Mouse (Mus musculus) cerebellum, adult 18-20 months (tissue): ENCODE data around the gene Entpd3.
"Not testable (repeated sequence)": the region's sequence is repeated elsewhere in the genome, so short reads cannot be mapped to it uniquely, and the experiment has no call there.

Experiments
- DNase-seq, 2 experiments: peaks; one replicate each; pipeline ENCODE4 v3.0.0; 2021

Entpd3 gene

DNA sequence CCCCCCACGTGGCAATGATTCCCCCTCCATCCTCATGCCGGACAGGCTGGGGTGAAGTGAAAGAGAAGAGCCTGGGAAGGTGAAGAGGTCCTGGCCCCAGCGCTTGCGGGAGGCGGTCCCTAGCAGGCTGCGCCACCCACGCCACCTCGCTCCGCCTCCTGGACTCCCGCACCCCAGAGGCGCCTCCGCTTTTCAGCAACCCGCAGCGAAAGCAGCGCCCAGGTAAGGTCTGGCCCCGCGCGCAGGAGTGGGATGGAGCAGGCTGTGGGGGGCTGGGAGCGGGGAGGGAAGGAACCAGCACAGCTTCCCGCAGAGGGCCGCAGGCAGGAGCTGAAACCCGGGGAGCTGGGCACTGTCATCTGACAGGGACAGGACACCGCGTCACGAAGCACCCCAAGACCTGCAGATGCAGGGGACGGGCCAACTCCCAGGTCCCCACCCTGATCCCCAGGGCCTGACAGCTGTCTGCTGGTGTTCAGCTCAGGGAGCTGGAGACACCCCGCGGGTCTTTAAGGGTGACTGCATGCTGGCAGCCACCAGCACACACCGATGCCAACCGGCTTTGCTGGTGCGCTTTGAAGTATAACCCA lies at the start of gene Entpd3:
Gene Entpd3, plus strand, starts transcription at position 157 of the 590 bp plus-strand sequence.
- peak; percentile 29 to 32 for DNase-seq

DNA sequence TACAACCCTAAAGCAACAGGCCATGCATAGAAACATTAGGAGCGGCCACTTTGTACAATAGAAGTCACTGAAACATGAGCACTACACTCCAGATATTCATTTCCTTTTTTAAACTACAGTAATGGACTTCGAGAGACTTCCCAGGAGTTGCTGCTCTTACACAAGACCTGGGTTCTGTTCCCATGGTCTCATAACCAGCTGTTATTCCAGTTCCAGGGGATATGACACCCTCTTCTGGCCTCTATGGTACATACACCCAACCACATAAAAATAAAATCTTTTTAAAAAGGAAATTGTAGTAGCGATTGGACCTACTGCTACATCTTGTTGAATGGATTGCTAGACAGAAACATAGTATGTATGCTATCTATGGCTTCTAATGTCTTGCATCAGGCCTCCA lies 48.1 kb upstream of the Entpd3 start:
- no peak for DNase-seq

DNA sequence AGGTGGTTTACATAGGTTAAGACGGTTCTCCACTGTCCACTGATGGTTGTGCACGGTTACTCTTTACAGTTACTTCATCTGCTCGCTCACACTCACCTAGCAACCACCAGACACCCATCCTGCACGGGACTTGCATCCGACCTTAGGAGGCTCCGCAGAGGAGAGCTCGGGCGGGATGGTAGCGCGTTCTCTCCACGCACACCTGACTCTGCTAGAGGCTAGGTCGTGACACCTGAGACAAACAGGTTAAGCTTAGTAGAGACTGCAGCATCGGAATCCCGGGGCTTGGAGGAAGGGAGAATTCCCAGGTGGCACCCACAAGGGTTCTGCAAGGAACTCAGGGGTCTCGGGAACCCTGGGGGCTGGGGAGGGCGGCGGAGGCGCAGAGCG lies 47.6 kb upstream of the Entpd3 start, which contains the start of gene Eif1b:
Gene Eif1b, plus strand, starts transcription at position 223 of the 390 bp plus-strand sequence.
- DNase-seq, result no peak

DNA sequence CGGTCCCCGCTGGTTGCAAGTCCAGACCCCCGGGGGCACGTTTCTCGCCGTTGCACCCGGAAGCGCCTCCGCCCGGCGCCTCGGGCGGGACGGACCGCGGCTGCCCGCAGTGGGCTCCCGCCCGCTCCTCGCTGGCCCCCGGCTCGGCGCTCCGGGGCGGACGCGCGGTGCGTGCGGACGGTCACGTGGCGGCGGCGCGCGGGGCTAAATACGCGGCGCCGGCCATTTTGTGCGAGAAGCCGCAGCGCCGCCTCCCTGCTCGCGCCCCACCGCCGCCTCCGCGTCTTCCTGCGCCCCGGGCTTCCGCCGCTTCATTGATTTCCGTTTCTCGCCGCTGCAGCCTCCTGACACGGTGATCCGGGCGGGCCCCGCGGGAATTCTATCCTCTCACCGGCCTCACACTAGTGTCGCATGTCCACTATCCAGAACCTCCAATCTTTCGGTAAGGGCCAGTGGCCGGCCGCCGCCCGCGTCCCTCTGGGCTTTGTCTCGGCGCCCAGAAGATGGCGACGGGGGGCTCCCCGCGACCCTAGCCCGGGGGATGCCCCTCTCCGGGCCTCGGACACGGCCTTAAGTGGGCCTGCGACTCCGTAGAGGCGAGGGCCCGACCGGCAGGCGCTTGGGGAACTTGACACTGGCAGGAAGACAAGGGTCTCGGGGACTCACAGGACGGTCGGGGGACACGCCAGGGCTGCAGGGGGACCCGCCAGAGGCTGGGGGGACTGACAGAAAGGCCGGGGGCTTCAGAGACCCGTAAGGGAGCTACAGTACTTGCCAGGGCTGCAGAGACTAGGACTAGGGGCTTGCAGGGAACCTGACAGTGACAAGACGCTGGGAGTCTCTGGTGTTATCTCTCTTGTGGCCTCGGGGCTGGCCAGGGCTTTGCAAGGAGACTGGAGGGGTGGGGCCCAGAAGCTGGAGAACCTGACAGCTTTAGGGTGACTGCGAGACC lies 46.9 kb upstream of the Entpd3 start:
- DNase-seq, result peak; percentile 79 to 93

DNA sequence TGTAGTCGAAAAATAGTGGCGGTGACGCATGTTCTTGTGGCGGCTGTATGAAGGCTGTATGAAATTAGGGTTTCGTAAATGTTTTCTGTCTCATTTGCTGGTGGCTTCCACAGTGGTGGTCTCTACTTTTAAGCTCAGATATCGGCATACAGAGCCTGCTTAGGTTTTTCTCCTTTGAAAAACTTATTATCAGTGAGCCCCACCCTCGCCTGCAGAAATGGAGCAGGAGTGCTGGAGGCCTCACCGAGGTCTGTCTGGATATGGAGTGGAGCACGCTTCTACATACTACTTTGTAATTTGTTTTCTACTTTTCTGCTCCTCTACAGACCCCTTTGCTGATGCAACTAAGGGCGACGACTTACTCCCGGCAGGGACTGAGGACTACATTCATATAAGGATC lies 45.8 kb upstream of the Entpd3 start:
- DNase-seq, result no peak

DNA sequence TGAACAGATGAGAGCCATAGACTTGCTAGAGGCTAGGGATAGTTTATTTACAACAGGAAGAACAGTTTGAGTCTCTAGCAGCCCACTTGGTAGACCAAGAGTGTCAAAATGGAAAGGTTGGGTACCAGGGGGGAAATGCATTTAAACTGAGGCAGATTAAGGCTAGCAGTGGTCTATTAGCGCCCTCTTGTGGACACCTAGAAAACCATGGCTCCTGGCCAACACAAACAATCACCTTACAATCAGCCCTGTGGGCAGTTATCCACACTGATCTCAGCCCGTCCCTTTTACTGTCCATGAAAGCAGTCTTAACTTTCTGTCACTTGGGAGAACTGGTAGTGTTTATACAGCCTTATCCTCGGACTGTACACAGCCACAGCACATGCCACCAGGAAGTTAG lies 42.9 kb upstream of the Entpd3 start:
- DNase-seq, result peak; percentile 74 to 82

DNA sequence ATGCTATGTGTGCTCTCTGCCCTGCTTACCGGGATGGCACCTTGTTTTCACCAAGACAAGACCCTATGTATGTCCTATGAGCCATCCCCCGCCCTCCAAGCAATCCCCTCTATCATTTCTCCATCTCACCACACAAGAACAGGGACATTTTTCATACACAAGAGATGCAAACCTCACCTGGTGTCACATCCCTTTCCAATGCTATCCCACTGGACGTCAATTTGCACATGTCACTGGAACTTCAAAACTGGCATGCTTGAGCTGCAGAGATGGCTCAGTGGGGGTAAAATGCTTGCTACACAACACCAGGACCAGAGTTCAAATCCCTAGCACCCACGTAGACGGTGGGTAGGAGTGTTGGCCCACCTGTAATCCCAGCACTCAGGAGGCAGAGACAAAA lies 41.6 kb upstream of the Entpd3 start:
- DNase-seq, result no peak

DNA sequence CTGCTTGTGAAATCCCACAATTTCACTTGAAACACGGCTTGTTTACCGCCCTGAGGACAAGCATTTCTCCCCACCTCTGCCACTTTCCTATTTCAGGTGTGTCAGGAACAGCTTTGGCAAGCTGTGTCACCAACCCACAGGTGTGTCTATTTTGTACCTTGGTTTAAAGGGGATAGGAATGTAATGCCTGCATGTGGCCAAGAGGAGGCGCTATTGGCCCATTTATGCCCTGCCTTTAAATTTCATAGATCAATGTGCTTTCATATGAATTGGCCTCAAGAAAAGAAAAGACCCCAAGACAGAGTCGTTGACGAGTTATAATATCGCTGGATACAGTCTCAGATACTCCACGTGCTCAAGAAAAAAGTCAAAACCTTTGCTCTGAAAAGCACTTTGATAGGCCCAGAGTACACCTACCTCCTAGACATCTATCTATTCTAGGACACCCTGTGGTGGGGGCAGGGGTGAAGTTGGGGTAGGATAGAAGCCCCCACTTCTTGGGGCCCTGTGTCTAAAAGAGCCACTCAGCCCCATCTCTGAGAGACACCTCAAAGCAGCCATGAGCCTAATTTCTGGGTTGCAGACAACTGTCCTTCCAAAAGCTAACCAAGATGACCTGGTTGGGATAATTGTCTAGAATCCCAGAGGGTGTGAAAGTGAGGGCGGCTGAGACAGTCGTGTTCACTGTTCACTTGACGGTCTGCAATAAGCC lies 38.3 kb upstream of the Entpd3 start:
- DNase-seq, result no peak

DNA sequence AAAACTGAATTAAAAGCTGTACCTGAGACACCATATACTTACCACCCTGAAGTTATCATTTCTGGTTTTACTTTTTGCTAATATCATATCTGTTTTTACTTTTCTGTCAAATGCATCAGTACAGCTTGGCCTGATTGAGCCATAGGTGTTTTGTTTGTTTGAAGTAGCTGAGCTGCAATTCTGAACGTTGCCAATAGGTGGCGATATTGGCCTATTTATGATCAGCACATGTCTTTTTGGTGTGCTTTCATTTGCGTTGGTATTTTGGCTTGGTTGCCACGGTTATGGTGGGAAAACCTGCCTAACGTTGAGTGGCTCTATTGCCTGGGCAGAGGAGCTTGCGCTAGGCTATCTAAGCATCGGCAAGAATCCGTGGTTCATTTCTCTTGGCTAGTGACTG lies 37.6 kb upstream of the Entpd3 start:
- peak; percentile 65 to 82 for DNase-seq

DNA sequence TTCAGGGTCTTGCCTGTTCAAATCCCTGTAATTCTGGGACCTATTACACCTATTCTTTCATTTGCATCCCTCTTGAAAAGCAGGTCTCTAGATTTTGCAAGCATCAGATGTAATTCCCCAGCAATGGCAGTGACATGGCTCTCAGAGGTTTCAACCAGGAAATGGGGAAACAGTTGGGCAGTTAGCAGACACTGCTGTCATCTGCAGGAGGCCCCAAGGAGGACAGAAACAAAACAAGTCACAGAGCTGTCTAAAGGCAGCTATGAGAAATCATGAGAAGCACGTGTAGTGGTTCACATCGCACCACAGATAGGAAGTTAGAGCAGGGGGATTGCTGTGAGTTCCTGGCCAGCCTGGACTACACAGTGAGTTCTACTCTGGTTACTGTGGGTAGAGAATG lies 35.2 kb upstream of the Entpd3 start:
- no peak for DNase-seq

DNA sequence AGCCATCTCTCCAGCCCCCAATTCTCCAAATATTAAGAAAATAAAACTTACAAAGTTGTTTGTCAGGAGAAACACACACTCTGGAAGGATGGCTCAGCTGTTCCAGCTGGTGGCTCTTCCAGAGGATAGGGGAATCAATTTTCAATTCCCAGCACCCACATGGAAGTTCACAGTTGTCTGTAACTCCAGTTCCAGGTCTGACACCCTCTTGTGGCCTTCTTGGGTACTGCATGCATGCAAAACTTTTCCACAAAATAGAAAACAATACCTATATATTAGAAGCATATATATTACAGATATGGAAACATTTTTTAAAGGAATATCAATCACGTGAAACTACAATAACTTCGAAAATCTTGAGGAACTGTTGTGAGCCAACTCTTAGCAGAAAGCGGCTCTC lies 27.8 kb upstream of the Entpd3 start:
- DNase-seq, result no peak

DNA sequence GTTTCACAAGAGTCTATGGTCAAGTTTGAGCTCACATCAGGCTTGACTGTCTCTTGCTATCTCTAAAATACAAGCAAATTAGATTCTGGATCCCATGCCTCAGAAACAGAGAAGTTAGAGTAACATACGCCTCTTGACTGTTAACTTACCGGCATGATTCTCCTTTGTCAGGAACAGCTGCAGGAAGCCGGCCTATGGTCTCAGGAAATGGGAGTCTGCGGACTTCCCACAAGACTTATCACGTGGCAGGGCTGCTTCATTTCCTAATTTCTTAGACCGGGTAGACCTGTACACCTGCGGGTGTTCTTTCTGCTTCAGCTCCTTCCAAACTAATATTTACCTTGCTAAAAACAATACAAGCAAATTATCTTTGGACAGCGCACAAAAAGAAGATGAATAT lies 22.9 kb upstream of the Entpd3 start:
- no peak for DNase-seq

DNA sequence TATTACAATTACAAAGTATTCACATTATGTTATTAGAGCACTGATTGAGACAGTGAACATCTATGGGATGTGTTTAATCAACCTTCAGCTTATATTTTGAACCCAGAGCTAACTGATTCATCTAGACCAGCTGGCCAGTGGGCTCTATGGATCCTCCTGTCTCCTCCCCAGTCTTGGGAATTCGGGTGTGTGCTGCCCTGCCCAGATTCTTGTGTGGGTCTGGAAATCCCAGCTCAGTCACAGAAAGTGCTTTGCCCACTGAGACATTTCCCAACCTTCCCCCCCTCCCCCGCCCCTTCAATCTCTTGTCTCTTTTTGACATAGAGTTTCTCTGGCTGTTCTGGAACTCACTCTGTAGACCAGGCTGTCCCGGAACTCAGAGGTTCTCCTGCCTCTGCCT lies 20.7 kb upstream of the Entpd3 start:
- no peak for DNase-seq

DNA sequence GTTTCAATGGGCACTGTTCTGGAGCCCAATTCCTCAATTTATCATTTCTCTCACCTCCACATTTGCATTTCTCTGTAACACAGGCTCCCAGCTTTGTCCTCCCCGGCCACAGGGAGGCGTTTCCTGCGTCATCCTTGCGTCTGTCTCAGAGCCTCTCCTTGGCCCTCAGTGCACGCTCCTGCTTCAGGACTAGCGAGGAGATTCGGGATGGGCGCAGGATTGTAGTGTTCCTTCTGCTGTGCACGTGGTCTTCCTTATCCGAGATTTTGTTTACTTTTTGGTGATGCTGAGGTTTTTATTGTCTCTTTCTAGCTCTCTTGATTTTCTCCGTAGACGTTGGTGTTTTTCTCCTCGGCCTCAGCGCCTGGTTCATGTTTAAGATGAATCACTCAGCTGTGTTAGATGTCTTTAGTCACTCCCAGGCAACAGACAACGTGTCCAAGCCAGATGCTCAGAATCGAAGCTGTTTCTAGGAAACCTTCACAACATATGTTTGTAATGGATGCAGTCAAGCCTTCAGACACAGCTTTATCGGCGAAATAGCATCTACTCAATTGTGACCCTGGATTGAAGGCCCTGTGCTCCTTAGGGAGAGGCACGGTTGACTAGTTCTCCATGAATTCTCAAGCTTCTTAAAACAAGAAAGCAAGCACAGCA lies 20.0 kb upstream of the Entpd3 start:
- peak in 1 of 2 experiments; percentile 4 for DNase-seq

DNA sequence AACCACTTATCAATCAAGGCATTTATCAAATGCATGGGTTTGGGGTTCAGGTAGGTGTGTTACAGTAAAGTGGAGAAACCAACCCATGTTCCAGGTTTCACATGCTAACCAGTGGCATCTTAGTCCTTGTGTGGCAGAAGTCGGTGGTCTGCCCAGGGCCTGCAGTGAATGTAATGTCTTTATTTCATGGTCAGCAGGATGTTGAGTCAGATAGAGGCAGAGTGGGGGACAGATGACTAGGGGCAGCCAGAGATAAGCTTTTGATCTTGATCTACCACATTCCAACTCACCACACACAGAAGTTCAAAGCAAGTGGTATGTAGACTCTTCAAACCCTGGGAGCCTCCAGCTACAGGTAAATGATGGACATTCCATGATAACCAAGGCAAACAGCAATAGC lies 18.5 kb upstream of the Entpd3 start:
- DNase-seq, result no peak

DNA sequence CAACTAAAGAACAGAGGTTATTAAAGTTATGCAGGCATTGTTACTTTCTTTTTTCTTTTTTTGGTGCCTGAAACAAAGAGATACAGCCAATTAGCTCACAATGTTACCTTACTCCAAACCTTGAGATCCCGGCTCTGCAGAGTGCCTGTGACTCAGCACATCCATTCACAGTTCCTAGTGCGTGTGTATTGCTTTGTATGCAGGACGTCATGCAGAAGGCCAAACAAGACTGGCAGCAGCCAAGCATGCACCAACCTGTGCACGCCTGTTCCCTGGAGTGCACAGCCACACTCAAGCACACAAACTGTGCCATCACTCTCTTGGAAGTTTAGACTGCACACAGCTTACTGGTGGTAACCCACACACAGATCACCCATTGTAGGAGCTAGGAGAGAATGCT lies 12.3 kb upstream of the Entpd3 start:
- no peak for DNase-seq

DNA sequence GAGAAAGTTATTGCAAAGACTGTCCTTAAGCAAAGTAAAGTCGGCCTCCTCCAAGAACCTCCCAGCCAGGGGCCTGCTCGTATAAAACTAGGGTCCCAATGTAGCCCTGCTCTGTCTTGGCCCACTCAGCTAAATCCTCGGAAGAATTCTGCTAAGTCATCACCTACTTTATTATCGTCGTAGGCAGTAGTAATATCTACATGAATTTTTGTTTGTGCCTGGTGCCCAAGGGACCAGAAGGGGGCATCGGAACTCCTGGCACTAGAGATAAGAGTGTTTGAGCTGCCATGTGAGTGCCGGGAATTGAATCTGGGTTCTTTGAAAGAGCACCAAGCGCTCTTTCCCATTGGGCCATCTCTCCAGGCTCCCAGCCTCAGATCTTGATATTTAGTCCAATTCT lies 11.7 kb upstream of the Entpd3 start:
- no peak for DNase-seq

DNA sequence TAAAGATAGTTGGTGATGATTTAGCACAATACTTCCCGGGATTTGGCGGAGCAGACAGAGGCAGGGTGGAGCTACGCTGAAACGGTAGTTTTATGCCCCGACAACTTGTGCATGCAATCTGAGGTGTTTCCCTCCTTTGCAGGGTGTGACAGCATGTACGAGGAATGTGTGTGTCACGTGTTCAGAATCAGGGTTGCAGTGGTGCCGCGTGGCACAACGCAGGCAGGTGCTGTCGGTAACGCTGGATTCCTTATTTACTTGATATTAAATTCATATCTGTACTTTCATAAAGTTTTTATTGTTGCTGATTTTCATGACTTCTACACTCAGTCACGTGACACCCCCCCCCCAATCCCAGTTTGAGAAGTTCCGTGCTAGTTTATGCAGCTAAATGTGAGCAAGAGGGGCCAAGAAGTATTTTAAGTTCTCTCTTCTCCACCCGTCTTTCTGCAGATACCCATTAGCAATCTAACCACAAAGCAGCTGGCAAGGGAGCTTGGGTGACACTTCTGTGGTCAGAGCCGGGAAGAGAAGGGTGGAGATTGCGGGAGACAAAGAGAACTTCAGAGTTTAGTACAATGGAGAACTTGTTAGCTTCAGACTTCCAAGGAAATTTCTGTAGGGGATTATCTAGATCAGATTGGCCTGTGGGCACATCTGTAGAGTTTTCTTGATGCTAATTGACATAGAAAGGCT lies 10.7 kb upstream of the Entpd3 start:
- DNase-seq, result no peak

DNA sequence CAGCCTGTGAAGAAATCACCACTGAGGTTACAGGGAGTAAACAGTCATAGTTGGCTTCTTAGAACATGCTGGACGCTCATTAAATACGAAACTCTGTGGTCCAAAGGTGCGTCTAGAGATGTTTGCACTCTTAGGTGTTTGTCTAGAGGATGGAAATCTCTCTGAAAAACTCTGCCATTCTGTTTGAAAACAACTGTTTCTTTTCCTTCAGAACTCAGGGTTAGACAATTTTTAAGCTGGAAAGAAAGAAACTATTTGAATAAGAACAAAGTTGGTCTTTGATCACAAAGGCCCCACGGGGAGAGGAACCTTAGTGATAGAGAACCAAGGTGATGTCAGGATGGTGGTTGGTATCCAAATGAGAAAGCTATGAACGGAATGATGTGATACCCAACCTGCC lies 9.1 kb upstream of the Entpd3 start:
- no peak for DNase-seq

DNA sequence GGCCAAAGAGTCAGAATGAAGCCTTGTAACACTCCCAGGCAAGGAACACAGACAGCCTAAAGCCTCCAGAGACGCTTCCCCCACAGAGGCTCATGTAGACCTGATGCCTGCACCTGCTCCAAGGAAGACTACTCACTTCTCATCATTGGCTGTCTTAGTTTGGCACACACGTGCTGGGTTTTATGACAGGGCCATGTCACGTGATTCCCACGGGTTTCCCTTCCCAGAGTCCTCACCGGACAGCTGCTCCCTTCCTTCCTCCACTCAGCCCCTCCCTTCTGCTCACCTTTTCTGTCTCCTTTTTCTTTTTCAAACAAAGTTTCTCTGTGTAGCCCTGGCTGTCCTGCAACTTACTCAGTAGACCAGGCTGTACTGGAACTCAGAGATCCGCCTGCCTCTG lies 7.6 kb upstream of the Entpd3 start:
- no peak for DNase-seq

DNA sequence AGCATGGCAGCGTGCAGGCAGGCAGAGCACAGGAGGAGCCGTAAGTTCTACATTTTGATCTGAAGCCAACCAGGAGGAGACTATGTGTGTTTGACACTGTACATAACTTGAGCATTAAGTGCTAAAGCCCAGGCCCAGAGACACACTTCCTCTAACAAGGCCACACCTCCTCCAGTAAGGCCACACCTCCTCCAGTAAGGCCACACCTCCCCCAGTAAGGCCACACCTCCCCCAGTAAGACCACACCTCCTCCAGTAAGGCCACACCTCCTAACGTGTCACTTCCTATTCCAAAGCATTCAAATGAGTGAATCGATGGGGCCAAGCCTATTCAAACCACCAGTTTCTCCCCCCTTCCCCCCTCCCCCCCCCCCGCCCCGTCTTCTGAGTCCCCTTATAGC lies 6.9 kb upstream of the Entpd3 start:
- DNase-seq, result no peak

DNA sequence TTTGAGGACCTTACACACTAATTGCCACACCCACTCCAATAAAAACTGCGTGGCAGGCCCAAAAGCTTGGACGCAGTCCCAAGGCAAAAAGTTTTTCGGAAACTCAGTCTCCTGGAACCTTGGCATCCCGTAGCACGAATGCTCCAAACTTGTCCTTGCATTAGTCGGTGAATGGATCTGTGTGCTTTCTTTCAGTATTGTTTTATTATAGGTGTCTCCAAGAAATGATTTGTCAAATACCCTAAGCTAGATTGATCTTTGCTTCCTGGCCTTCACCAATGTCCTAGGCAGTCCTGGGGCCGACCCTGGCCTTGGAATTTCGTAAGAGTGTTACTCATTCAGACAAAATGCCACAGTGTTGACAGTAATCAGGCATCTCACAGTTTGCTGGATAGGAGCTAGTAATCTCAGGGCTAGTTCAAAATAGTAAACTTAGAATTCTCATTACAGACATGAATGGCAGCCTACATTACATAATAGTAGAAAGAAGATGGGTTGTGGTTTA lies 6.1 kb upstream of the Entpd3 start:
- DNase-seq, result not testable (repeated sequence)
